Mouse (Mus musculus): Measurements from ENCODE around the gene Abhd4.

Gene Abhd4

GRCm38 (mm10) chr14:54253741-54254291 is at the start of gene Abhd4, which contains the start of gene Dad1:
Gene Abhd4, plus strand, starts transcription at chr14:54254188.
Gene Dad1, minus strand, starts transcription at chr14:54254104.
- in situ Hi-C loops (cut with MseI, MboI) = no loop called here

- in situ Hi-C loops (cut with MseI, MboI) = no loop called here
Observed at GRCm38 (mm10) chr14:54204311-54204710, 49.7 kb upstream of the Abhd4 start.

GRCm38 (mm10) chr14:54204786-54205185 is 49.2 kb upstream of the Abhd4 start:
- in situ Hi-C loops (cut with MseI, MboI) = no loop called here

GRCm38 (mm10) chr14:54205904-54206303 is 48.1 kb upstream of the Abhd4 start:
- in situ Hi-C loops (cut with MseI, MboI) = no loop called here

- in situ Hi-C loops (cut with MseI, MboI) = no loop called here
Observed at GRCm38 (mm10) chr14:54206309-54206708, 47.7 kb upstream of the Abhd4 start.

- in situ Hi-C loops (cut with MseI, MboI) = no loop called here
Observed at GRCm38 (mm10) chr14:54206750-54207550, 47.0 kb upstream of the Abhd4 start.

GRCm38 (mm10) chr14:54207924-54208323 is 46.1 kb upstream of the Abhd4 start:
- in situ Hi-C loops (cut with MseI, MboI) = no loop called here

GRCm38 (mm10) chr14:54208741-54209140 is 45.2 kb upstream of the Abhd4 start:
- in situ Hi-C loops (cut with MseI, MboI) = no loop called here

GRCm38 (mm10) chr14:54209932-54210331 is 44.1 kb upstream of the Abhd4 start:
- in situ Hi-C loops (cut with MseI, MboI) = no loop called here

- in situ Hi-C loops (cut with MseI, MboI) = no loop called here
Observed at GRCm38 (mm10) chr14:54210401-54210800, 43.6 kb upstream of the Abhd4 start.

GRCm38 (mm10) chr14:54211199-54211598 is 42.8 kb upstream of the Abhd4 start:
- in situ Hi-C loops (cut with MseI, MboI) = no loop called here

GRCm38 (mm10) chr14:54211755-54212154 is 42.2 kb upstream of the Abhd4 start:
- in situ Hi-C loops (cut with MseI, MboI) = no loop called here

- in situ Hi-C loops (cut with MseI, MboI) = no loop called here
Observed at GRCm38 (mm10) chr14:54213734-54214133, 40.3 kb upstream of the Abhd4 start.

GRCm38 (mm10) chr14:54214477-54214876 is 39.5 kb upstream of the Abhd4 start:
- in situ Hi-C loops (cut with MseI, MboI) = no loop called here

GRCm38 (mm10) chr14:54214901-54215300 is 39.1 kb upstream of the Abhd4 start:
- in situ Hi-C loops (cut with MseI, MboI) = no loop called here

- in situ Hi-C loops (cut with MseI, MboI) = no loop called here
Observed at GRCm38 (mm10) chr14:54216126-54216525, 37.9 kb upstream of the Abhd4 start.

- in situ Hi-C loops (cut with MseI, MboI) = no loop called here
Observed at GRCm38 (mm10) chr14:54218233-54218632, 35.8 kb upstream of the Abhd4 start.

GRCm38 (mm10) chr14:54218721-54219120 is 35.3 kb upstream of the Abhd4 start:
- in situ Hi-C loops (cut with MseI, MboI) = no loop called here

GRCm38 (mm10) chr14:54219256-54219655 is 34.7 kb upstream of the Abhd4 start:
- in situ Hi-C loops (cut with MseI, MboI) = no loop called here

- in situ Hi-C loops (cut with MseI, MboI) = loop anchor here in 1 of 2 experiments (5.0 to 10.0 kb wide), 2 partner anchors 153 to 195 kb away; partner anchors contain the start of gene Slc7a7
Observed at GRCm38 (mm10) chr14:54219849-54220248, 34.1 kb upstream of the Abhd4 start.

GRCm38 (mm10) chr14:54220726-54221494 is 33.1 kb upstream of the Abhd4 start:
- in situ Hi-C loops (cut with MseI, MboI) = loop anchor here in 1 of 2 experiments (5.0 to 10.0 kb wide), 2 partner anchors 154 to 194 kb away; partner anchors contain the start of gene Slc7a7

GRCm38 (mm10) chr14:54221641-54222040 is 32.3 kb upstream of the Abhd4 start:
- in situ Hi-C loops (cut with MseI, MboI) = loop anchor here in 1 of 2 experiments (5.0 to 10.0 kb wide), 2 partner anchors 154 to 193 kb away; partner anchors contain the start of gene Slc7a7

All from mouse trophoblast stem cell (cell line).